Mouse (Mus musculus): ENCODE data around the gene Zfp354a.
"Not testable (repeated sequence)": the region's sequence is repeated elsewhere in the genome, so short reads cannot be mapped to it uniquely, and the experiment has no call there.

Zfp354a gene

GRCm38 (mm10) chr11:51059151-51059571 lies at the start of gene Zfp354a:
Zfp354a (plus strand) TSS chr11:51059257.
- peak; percentile 50 to 74 for DNase-seq (ENCODE audit: low spot score in 2 of 2)

- DNase-seq (ENCODE audit: low spot score in 2 of 2), result no peak
Observed at GRCm38 (mm10) chr11:51011821-51012220, 47.2 kb upstream of the Zfp354a start.

GRCm38 (mm10) chr11:51013936-51014335 lies 45.1 kb upstream of the Zfp354a start, which contains the start of gene Olfr54:
Olfr54 (plus strand) TSS chr11:51014236.
- DNase-seq (ENCODE audit: low spot score in 2 of 2), result no peak

- DNase-seq (ENCODE audit: low spot score in 2 of 2), result no peak
Observed at GRCm38 (mm10) chr11:51016341-51016740, 42.7 kb upstream of the Zfp354a start.

GRCm38 (mm10) chr11:51026811-51027210 lies 32.2 kb upstream of the Zfp354a start:
- DNase-seq (ENCODE audit: low spot score in 2 of 2), result not testable (repeated sequence)

- not testable (repeated sequence) for DNase-seq (ENCODE audit: low spot score in 2 of 2)
Observed at GRCm38 (mm10) chr11:51029381-51029780, 29.7 kb upstream of the Zfp354a start.

- no peak for DNase-seq (ENCODE audit: low spot score in 2 of 2)
Observed at GRCm38 (mm10) chr11:51030225-51030624, 28.8 kb upstream of the Zfp354a start.

- no peak for DNase-seq (ENCODE audit: low spot score in 2 of 2)
Observed at GRCm38 (mm10) chr11:51032851-51033250, 26.2 kb upstream of the Zfp354a start.

GRCm38 (mm10) chr11:51034141-51034540 lies 24.9 kb upstream of the Zfp354a start:
- not testable (repeated sequence) for DNase-seq (ENCODE audit: low spot score in 2 of 2)

GRCm38 (mm10) chr11:51035951-51036350 lies 23.1 kb upstream of the Zfp354a start:
- no peak for DNase-seq (ENCODE audit: low spot score in 2 of 2)

GRCm38 (mm10) chr11:51044776-51045175 lies 14.3 kb upstream of the Zfp354a start:
- DNase-seq (ENCODE audit: low spot score in 2 of 2), result not testable (repeated sequence)

- DNase-seq (ENCODE audit: low spot score in 2 of 2), result not testable (repeated sequence)
Observed at GRCm38 (mm10) chr11:51047809-51048208, 11.2 kb upstream of the Zfp354a start, which contains the start of gene Olfr1375. Olfr1375 (plus strand) TSS chr11:51048109.

- no peak for DNase-seq (ENCODE audit: low spot score in 2 of 2)
Observed at GRCm38 (mm10) chr11:51051678-51052077, 7.4 kb upstream of the Zfp354a start.

- no peak for DNase-seq (ENCODE audit: low spot score in 2 of 2)
Observed at GRCm38 (mm10) chr11:51053230-51053629, 5.8 kb upstream of the Zfp354a start.

- DNase-seq (ENCODE audit: low spot score in 2 of 2), result no peak
Observed at GRCm38 (mm10) chr11:51059640-51060039, 583 bp downstream of the Zfp354a start.

GRCm38 (mm10) chr11:51060981-51061380 lies 1.9 kb downstream of the Zfp354a start:
- DNase-seq (ENCODE audit: low spot score in 2 of 2), result no peak

- DNase-seq (ENCODE audit: low spot score in 2 of 2), result no peak
Observed at GRCm38 (mm10) chr11:51063276-51063675, 4.2 kb downstream of the Zfp354a start.

GRCm38 (mm10) chr11:51063841-51064240 lies 4.8 kb downstream of the Zfp354a start:
- no peak for DNase-seq (ENCODE audit: low spot score in 2 of 2)

GRCm38 (mm10) chr11:51084527-51084926 lies 25.5 kb downstream of the Zfp354a start:
- DNase-seq (ENCODE audit: low spot score in 2 of 2), result no peak

GRCm38 (mm10) chr11:51085269-51085668 lies 26.2 kb downstream of the Zfp354a start:
- DNase-seq (ENCODE audit: low spot score in 2 of 2), result no peak

- no peak for DNase-seq (ENCODE audit: low spot score in 2 of 2)
Observed at GRCm38 (mm10) chr11:51107261-51107660, 48.2 kb downstream of the Zfp354a start.

- no peak for DNase-seq (ENCODE audit: low spot score in 2 of 2)
Observed at GRCm38 (mm10) chr11:51110621-51111020, 51.6 kb downstream of the Zfp354a start.
